Mouse (Mus musculus) lung, postnatal 4 days (tissue): ENCODE data around the gene Ube2e2.

ENCODE experiments used
- DNase-seq, 2 experiments: peaks; one replicate each; pipeline ENCODE4 v3.0.0; 2021

Ube2e2 gene

DNA sequence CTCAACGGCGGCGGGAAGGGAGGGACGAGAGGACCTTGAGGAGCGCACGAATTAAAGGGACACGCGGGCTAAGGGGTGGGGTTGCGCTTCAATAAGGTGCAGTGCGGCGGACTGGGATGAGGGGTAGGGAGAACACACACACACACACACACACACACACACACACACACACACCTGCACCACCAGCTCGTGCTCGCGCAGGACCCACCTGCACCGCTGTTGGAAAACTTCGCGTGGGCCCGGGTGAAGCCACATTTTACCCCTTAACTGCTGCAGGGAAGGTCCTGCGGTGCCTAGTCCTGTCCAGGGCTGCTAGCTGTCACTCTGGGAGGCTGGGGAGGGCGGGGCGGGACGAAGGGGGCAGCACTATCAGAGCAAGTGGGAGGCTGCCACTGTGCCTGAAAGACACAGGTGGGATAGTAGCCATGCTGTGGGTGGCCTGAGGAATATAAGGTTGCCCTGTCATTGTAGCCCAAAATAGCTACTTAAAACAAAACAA, at the start of gene Ube2e2:
Ube2e2 (minus strand) TSS at position 321 of the 499 bp plus-strand sequence.
- no peak for DNase-seq

DNA sequence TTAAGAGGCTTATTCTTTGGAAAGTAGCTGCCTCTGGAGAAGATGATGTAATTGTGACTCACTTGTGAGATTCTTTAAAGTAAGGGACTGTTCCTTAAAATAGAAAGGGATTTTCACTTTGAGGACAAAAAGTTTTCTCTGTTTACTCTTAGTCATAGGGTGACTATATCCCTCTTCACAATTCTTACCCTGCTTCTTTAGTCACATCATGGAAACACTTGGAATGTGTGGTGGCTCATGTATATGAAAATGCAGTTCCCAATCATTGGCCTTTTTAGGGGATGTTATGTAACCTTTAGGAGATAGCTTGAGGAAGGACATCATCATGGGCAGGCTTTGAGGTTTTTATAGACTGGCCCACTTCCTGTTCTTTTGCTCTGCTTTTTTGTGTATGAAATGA, 46.0 kb upstream of the Ube2e2 start:
- no peak for DNase-seq

DNA sequence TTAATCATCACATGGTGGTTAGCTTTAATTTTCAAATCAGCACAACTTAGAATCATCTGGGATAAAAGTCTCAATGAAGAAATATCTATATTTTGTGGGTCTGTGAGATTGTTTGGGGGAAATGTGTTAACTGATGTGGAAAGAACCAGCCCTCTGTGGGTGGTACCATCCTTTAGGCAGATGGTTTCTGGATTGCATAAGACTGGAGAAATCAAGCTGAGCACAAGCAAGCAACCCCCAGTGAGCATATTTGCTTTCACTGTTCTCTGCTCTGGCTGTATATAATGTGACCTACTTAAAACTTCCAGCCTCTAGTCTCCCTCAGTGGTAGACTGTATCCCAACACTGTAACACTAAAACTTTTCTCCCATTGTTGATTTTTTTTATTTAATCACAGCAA, 9.5 kb upstream of the Ube2e2 start:
- no peak for DNase-seq

DNA sequence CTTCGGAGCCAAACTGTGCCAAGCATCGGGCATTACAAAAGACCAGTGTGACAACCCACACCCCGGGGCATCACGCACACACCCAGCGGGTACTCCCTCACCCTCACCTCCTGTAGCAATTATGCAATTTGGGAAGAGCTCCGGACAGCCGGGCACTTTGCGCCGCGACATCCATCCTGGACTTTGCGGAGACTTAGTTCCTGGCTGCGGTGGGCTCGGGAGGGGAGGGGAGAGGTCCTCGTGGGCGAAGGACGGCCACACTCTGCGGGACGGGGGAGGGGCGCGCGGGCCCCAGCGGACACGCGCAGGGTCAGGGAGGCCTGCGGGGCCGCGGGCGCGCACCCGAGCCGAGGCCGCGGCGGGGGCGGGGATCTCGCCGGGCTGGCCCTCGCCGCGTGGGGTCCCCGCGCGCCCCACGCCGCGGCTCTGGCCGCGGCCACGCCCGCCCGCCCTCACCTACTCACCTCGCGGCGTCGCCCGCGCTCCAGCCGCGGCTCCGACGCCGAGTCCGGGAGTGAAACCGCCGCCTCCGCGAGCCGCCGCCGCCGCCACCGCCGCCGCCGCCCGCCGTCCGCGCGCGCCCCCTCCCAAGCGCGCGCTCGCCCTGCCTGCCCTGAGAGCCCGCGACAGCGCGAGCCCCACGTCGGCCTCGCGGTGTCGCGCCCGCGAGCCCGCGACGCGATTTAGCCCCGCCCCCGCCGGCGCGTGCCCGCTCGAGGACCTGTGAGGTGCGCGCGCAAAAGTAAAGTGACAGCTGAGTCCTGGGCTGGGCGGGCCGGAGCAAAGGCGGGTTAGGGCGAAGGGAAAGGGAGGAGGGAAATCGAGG, 733 bp downstream of the Ube2e2 start:
- DNase-seq: peak; percentile 93 to 95

DNA sequence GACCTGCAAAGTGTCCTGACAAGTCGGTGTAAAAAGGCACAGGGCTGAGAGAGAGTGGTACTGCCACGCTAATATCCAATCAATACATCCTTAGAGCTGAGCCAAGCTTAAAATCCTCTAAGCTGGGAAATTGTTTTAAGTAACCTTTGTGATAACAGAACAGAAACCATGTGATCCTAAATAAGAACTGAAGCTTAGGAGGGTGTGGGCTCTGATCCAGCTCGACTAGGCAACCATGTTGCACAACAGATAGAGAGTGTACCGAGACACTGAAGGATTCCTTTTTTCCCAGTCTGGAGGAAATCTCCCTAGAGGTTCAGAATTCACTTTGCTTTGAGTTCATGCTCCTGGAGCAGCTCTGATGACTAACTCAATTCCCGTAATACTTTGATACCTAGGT, 4.5 kb downstream of the Ube2e2 start:
- DNase-seq: no peak

DNA sequence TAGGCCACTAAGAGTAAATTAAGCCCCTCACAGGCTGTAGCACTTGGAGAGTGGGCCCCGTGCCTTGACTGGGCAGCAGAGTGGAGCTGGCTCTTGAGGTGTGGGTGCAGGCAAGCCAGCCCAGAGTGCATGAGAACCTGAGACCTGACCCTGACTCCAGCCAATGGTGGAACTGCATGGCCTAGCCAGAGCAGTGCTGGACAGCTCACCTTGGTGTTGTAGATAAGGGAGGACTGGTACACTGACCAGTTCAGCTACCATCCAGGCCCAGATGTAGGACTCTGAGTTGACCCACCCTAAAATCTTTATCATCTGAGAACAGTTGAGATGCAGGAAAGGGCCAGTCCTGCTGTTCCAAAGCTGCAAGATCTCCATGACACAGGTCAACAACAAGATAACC, 11.6 kb downstream of the Ube2e2 start:
- DNase-seq: no peak

DNA sequence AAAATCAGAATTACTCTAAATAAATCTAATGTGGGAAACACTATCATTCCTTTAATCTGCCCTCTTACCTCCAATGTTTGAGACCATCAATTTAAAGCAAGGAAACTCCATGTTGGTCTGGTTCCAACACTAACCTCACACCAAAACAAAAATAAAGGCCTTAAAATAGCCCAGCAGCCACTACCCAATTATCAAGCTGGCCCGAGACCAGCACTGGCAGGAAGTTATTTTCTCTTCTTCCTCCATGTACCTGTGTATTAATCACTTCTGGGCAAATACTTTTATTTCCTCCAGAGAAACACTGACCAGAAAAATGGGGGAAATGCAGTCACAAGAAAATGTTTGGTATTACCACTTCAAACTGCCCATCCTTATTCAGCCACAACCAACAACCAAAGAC, 23.4 kb downstream of the Ube2e2 start:
- no peak for DNase-seq

DNA sequence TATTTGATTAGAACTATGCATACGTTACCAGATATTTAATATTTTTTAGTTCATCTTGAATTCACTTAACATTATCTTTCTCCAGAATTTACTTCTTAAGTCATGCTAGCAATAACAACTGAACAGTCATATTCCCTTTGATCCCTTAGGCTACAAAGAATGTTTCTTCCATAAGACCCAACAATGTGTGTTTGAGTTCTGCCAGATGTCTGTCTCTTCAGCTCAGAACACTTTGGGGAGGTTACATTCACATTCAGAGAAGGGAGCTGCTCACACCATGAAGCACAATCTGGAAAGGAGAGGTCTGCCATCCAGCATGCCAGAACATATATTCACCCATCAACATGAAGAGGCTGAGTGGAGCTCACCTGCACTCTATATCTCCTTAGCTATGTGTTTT, 65.4 kb downstream of the Ube2e2 start:
- DNase-seq: peak in 1 of 2 experiments; percentile 11

DNA sequence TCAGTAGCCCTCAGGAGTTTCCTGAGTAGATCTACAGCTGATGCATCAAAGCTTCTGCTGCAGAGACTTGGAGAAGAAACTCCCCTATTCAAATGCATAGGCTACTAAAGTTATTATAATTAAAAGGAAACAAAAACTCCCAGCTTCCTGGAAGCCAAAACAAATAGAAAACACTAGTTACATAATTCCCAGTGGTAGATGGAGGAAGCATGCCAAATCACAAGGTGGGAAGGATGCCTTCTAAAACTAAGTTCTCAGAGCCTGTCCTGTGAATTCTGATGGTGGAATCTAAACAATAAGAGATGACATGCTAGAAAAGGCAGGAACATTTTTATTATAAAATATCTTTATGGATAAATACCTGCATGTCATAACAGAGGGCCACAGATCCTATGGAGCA, 67.3 kb downstream of the Ube2e2 start:
- no peak for DNase-seq

DNA sequence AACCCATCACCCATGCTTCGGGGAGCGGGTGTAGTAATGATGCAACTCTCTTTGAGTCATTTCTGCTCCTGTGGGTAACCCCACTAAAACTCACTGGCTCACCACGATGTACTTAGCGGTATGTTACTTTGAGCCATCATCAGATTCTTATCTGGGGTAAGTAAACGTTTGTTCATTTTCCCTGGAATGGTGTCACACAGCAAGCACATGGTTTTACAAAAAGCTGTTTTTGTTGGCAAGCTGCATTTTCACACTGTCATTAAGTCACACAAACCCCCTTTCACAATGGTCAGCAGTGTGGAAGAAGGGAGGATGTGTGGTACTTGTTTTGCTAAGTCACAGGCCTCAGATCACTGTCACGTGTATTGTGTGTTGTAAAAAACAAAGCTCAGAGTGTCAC, 73.4 kb downstream of the Ube2e2 start:
- DNase-seq: no peak

DNA sequence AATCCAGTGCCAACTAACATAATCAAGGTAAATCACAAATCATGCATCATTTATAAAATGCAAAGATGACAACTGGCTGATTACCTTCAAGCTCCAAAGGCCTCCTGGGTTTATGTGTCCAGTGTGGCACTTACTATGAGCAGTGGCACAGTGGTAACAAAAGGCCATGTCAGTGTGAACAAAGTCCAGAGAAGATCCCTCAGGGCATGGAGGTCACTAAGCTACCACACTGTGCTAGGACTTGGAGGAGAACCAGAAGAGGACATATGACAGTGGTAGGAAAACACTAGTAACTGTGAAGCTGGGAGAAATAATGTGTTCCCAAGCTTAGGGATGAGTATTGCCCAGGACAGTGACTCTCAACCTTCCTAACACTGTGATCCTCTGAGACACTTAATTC, 97.2 kb downstream of the Ube2e2 start:
- DNase-seq: no peak

DNA sequence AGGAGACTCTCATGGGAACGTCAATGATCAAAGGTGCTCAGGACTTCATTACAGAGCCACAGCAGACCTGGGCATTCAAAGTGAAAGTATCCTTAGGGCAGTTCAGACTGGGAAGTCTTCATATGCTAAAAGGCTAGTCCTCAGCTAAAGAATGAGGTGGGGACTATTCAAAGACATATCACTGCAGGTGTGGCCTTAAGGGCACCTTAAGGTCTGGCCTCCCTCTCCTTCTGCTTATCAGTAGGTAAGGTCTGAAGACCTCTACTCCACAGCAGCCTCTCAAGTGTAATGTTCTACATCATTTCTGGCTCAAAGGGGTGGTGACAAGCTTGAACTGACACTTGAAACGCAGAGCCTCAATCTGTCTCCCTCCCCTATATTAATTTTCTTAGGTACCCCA, 98.3 kb downstream of the Ube2e2 start:
- DNase-seq: no peak

DNA sequence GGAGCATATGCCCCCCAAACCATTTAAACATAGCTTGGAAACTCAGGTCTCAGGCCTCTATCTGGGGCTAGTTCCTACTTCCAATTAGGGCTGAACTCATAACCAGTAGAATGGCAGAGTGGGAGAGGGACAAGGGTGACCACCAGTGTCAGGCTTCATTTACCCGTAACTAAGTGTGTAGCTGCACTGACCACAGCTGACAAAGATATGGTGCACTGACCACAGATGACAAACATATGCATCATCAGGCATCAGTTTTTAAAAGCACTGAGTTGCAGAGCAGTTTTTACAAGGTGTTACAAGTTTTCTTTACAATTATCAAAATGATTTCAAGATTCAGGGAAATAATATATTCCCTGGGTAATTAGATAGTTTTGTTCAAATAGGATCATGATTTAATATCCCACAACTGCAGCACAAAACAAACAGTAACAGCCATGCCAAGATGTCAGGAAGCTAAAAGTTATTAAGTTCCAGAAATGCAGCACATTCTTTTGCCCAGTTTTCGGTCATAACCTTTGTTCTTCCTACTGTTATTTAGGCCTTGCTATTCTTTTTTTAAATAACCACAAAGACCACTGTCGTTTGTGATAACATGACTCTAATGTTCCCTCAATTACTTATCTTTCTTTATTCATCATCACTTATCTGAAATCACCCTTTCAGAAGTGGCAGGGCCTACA, 114.9 kb downstream of the Ube2e2 start:
- no peak for DNase-seq

DNA sequence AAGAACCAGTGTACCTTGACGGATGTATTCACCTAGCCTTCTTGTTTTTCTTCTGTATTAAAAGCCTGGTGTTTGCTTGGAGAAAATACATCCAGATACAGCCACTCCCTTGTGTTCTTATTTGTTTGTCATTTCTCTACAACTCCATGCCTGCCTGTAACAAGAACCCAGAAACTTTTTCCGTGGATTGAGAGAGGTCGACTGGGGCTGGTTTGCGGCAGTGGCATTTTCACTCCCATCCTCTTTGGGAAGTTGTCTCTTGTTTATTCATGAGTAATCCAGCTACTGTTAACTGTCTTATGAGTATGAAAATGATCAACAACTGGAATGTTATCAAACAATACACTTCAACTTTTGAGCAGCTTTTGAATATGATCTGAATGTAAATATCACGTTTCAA, 115.8 kb downstream of the Ube2e2 start:
- no peak for DNase-seq

DNA sequence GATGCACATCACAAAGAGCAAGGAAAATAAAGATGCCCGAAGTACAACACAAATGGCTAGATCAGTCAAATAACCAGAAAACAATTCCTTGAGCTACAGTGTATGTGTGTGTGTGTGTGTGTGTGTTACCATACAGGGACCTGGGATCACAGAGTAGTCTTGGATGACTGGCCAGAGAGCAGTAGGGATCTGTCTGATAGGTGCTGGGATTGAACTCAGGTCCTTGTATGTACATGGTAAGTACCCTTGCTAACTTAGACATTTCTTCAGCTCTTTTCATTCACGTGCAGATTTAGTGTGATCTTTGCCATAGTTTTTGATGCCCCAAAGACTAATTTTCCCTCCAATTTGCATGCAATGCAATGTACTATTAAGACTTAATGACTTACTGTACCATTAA, 117.9 kb downstream of the Ube2e2 start:
- no peak for DNase-seq

DNA sequence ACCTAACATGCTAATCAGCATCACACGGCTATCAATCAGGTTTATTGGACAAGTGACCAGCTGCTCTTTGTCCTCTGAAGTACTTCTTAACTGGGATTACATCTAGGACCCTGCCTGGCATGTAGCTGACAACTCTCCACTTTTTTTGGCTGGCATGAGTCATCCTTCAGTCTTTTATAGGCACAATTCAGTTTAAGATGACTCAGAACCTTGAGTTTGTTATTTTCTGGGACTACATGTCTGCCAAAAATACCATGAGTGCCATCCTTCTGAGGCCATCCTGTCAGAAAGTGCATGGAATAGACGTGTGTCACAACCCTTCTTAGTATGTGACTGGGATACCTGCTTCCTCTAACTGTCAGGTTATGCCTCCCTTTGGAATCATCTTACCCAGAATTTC, 120.3 kb downstream of the Ube2e2 start:
- no peak for DNase-seq

DNA sequence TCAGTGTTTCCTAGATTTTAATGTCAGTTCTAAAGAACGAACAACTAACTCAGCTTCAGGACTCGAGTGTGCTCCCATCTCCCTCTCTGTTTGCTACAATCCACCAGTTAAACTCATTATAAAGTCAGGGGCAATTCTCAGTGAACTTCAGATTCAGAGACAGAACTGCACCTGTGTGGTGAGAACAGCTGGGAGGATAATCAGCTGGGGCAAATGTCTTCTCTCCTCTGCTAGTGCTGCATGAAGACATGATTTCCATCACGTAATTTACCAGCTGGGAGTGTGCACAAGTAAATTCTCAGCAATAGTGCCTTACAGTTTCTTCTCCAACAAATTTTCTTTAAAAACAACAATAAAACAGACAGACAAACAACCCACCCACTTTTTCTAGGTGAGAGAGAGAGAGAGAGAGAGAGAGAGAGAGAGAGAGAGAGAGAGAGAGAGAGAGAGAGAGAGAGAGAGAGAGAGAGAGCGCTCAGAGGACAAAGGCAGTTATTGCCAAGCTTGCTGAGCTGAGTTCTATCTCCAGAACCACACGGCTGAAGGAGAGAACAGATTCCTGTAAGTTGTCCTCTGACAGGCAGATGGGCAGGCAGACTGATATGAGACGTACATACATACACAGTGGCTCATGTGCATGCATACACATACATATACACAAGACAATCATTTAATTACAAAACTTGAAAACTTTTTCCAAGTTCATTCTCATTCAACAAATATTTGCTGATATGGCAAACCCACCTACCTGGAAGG, 134.3 kb downstream of the Ube2e2 start:
- DNase-seq: no peak

DNA sequence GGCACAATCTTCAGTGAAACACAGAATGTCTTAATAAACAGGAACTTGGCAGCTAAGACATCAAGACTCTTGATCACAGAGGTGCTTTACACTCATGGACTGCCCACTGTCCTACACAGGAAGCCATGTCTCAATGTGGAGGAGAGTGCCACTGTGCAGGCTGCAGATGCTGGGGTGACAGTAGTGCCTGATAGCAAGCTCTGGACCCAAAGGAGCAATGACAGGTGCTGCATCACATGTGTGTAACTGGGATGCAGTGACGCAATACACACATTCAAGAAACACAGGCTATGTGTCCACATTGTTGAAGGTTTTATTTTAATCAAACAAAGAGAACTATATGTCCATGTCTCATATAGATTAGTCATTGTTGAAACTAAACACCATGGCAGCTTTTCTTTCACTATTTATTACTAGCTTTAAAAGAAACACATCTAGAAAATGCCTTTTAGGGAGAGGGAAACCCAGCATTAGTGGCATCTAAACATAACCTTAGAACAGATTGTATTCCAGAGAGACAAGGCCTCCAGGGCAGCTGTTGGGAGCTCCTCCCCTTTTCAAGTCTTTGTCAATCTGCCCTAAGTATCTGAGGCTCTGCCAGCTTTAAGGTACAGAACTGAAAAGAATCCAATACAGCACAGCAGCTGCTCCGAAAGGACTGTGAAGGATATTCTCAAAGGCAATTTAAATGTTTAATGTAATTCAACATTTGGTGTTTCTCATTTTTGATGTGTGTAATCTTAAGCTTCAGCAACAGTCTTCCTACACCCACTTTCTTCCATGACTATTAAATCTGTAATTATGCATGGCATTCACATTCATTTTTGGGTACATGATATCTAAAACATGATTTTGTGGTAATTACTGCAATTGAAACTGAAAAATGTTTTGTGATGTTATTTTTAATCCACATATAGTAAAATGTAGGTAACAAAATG, 135.2 kb downstream of the Ube2e2 start:
- no peak for DNase-seq

DNA sequence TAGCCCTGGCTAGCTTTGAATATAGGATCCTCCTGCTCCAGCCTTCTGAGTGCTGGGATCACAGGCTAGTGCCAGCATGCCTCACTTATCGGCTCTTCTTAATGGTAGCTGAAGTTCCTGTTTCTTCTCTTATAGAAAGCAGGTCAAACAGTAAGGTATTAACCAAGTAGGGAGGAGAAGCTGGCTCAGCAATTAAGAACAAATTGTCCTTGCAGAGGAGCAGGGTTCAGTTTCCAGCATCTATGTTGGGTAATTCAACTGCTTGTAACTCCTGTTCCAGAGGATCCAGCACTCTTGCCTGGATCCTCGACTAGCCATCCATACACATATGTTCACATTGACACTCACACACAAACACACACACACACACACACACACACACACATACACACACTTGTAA, 136.1 kb downstream of the Ube2e2 start:
- no peak for DNase-seq

DNA sequence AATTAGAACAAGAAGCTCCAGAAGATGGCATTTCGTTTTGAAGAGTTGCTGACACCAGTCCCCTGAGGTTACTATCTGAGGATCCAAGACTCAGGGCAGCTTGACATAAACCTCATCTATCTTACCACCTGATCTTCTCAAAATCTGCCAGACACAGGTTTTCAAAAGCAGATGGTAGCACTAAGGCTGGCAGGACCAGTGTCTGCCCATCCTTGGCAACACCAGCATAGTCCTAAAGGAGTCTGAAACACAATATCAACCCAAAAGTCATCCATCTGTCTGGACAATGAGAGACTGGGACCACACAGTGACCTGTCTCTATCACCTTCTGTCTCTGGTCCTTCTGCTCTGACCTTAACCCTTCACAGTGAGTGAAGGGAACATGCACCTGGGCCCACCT, 138.7 kb downstream of the Ube2e2 start:
- DNase-seq: no peak

DNA sequence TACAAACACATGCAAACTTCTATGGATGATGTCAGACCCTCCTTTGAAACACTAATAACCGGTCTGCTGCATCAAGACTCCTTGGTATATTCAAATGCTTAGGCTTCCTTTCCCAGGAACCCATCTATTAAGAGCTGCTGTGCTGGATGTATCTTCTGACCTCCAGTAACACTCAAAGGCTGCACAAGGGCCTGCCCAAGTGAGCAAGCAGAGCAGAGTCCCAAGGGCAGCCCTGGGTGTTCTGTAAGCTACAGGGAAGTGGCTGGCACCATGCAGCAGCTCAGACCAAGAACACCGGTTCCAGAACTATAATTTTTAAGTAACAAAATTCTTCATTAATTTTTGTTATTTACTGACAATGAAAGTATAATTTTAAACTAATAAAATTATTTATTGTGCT, 139.5 kb downstream of the Ube2e2 start:
- DNase-seq: no peak

DNA sequence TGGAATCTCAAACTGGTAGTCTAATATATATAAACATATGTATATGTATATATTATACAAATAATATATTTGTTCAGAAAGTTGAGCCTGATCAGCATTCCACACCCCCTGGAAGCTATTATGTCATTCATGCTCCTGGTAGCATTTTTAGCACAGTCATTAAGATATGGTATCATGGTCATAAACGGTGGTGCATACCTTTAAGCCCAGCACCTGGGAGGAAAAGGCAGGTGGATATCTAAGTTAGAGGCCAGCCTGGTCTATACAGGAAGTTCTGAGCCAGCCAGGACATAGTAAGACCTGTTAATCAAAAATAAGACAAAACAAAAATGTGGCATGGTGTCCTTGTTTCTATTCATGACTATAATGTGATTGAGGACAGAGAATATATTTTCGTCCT, 140.1 kb downstream of the Ube2e2 start:
- no peak for DNase-seq

DNA sequence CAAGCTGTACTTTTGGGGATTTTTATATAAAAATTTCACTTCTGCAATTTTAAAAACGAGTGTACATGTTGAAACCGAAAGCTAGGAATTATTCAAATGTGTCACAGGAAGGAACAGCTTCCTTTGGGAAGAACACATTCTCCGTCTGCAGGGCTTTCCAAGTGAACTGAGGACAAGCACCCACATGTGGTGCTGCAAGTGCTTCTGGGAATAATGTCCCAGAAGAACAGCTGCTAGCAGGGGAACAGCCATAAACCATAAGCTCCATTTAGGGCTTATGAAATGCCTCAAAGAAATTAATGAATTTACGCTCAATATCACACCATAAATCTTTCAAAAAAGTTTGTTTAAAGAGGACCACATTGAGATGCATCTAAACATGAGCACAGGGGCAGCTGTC, 162.9 kb downstream of the Ube2e2 start:
- no peak for DNase-seq
